Mouse (Mus musculus) brain, embryonic 14.5 days (tissue): Measurements from ENCODE around the gene Atf6.

Source experiments
- CTCF ChIP-seq: fragments of 200-500 bp; IDR thresholded peaks from 2 replicates; pipeline ENCODE4 v1.5.1; 2012; ENCODE audit warnings: inconsistent platforms, mild to moderate bottlenecking, moderate library complexity, borderline replicate concordance; ENCODE audit not compliant: insufficient read depth, insufficient read length; ENCODE audit errors: extremely low read depth
- POLR2A ChIP-seq: fragments of 200-500 bp; IDR thresholded peaks from 2 replicates; pipeline ENCODE4 v1.6.1; 2012; ENCODE audit warnings: mild to moderate bottlenecking, inconsistent platforms, borderline replicate concordance; ENCODE audit not compliant: poor library complexity, insufficient read depth, insufficient read length, severe bottlenecking; ENCODE audit errors: extremely low read depth

GRCm38 (mm10) chr1:170773506-170773905, 94.1 kb downstream of the Atf6 start:
- TF ChIP-seq CTCF = no peak
- TF ChIP-seq POLR2A = no peak
